Mouse (Mus musculus) brain, embryonic 14.5 days (tissue): ENCODE measurements around the gene Slc16a8. TPM values are rescaled to one million over a fixed set of nuclear protein-coding genes. Genes with fewer than 3 reads are reported as not detected.

Source experiments
- DNase-seq: peaks from one replicate; pipeline ENCODE4 v3.0.0-alpha.2; 2011; ENCODE audit warnings: low read depth
- CTCF ChIP-seq: fragments of 200-500 bp; IDR thresholded peaks from 2 replicates; pipeline ENCODE4 v1.5.1; 2012; ENCODE audit warnings: inconsistent platforms, mild to moderate bottlenecking, moderate library complexity, borderline replicate concordance; ENCODE audit not compliant: insufficient read depth, insufficient read length; ENCODE audit errors: extremely low read depth
- POLR2A ChIP-seq: fragments of 200-500 bp; IDR thresholded peaks from 2 replicates; pipeline ENCODE4 v1.6.1; 2012; ENCODE audit warnings: mild to moderate bottlenecking, inconsistent platforms, borderline replicate concordance; ENCODE audit not compliant: poor library complexity, insufficient read depth, insufficient read length, severe bottlenecking; ENCODE audit errors: extremely low read depth
- polyA plus RNA-seq: library from polyadenylated mRNA; depleted of rRNA; stranded (reverse); fragments of >200 nt; gene quantifications from 2 replicates; pipeline ENCODE4 v1.2.3, GENCODE M21; 2012; rRNA removed

Slc16a8 gene
- polyA plus RNA-seq: 0.37 and 0.50 TPM in 2 replicates

DNA sequence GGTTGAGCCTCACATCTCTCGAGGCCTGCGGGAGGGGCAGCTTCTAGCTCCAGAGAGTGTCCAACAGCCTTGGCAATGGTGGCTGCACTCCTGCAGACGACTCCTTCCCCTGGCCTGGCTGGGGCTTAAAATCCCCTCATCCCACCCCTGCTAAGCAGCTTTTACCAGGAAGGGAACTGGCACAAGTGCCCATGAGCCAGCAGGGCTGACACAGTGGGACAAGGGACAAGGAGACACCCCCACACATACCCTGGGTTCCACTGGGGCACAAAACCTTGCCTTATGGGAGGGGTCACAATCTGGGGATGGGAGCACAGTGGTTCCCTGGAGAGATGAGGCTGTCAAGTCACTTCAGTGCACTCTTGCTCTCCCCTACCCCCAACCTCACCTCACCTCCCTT, at the start of gene Slc16a8:
Gene Slc16a8 (minus strand): TSS at position 101 of the 400 bp plus-strand sequence.
- no peak for DNase-seq
- TF ChIP-seq POLR2A (no peak), CTCF (no peak)

DNA sequence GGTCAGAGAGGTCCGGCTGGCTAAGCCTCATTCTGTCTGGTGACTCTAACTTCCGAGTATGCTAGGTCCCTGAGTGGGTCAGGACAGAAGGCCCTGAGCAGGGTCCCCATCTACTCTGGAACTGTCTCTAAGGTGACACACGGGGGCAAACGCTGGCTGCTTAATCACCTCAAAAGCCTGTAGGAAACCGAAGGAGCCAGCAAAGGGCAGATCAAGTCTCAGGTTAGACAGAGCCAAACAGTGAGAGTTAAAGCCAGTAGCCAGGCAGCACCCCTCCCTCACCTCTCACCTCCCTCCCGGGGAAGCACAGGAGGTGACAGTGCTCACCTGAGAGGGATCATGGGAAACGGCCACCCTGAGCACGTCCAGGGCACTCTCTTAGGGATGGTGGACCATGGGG, 49.2 kb upstream of the Slc16a8 start:
- DNase-seq: no peak
- TF ChIP-seq CTCF: no peak
- no peak for TF ChIP-seq POLR2A

DNA sequence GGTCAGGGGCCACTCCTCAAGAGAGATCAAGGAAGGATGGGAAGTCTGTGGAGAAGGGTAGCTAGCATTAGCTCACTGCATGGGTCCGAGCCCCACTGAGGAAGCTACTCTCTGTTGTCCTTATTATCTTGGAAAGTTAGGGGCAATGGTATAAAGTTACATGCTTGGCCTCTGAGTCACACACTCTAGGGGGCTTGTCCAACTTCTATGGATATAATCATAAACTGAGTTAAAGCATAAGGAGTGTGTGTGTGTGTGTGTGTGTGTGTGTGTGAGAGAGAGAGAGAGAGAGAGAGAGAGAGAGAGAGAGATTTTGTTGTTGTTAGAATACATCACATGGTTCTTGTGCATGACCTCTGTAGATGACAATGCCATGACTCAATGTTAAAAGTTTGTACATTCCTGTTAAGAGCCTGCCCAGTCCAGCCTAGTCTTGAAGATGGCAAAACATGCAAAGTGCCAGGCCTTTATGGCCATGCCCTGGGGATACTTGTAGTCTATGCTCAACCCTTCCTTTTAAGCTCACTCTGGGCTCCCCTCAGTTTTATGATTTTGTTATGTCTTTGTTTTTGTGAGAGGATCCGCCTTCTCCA, 45.1 kb upstream of the Slc16a8 start:
- TF ChIP-seq POLR2A (no peak), CTCF (no peak)
- DNase-seq: no peak

GRCm38 (mm10) chr15:79298553-79298952, 44.0 kb upstream of the Slc16a8 start:
- no peak for DNase-seq
- no peak for TF ChIP-seq POLR2A
- TF ChIP-seq CTCF: no peak

DNA sequence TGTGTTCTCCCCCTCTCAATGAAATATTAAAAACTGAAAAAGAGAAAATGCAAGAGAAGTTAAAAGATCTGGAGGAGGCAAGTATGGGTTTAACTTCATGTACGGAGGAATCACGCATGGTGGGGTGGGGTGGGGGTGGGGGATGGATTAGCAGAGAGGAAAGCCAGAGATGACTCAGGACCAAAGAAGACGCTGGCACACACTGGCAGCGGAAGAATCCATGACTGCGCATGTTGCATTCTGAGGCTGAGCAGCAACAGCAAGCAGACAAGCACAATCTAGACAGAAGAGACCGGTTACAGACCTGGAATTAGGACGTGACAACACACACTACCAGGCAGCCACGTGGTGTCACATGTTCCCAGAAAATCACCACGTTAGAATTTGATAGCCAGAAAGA, 38.2 kb upstream of the Slc16a8 start:
- no peak for DNase-seq
- TF ChIP-seq POLR2A: no peak

GRCm38 (mm10) chr15:79290340-79290739, 35.8 kb upstream of the Slc16a8 start:
- no peak for DNase-seq
- TF ChIP-seq POLR2A (no peak), CTCF (no peak)

DNA sequence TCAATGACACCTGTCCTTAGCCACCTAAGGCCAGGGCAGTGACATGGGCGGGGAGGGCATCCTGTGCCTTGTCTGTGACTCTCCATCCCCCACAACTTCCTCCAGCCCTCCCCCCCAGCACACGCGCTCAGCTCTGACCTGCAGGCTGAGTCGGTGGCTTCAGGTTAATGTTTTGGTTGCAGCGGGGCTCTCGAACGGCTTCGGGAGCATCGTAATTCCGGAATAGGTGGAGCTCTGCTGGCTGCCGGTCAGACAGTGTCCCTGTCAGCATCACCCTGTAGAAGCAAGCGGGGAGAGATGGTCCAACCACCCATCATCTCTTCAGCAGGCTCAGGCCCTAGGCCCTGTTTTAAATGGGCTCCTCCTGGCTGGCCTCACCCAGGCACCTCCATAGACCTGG, 34.9 kb upstream of the Slc16a8 start:
- TF ChIP-seq POLR2A (no peak), CTCF (no peak)
- no peak for DNase-seq

- TF ChIP-seq CTCF: no peak
- TF ChIP-seq POLR2A: no peak
- no peak for DNase-seq
Observed at GRCm38 (mm10) chr15:79288387-79288786, 33.8 kb upstream of the Slc16a8 start.

- no peak for TF ChIP-seq POLR2A
- TF ChIP-seq CTCF: no peak
- DNase-seq: no peak
Observed at GRCm38 (mm10) chr15:79287091-79287490, 32.5 kb upstream of the Slc16a8 start.

GRCm38 (mm10) chr15:79286141-79286540, 31.6 kb upstream of the Slc16a8 start:
- TF ChIP-seq POLR2A (no peak), CTCF (no peak)
- DNase-seq: no peak

GRCm38 (mm10) chr15:79285399-79285798, 30.8 kb upstream of the Slc16a8 start, which contains the start of gene Baiap2l2:
Gene Baiap2l2 (minus strand): TSS chr15:79285537.
- TF ChIP-seq CTCF (no peak), POLR2A (no peak)
- no peak for DNase-seq

DNA sequence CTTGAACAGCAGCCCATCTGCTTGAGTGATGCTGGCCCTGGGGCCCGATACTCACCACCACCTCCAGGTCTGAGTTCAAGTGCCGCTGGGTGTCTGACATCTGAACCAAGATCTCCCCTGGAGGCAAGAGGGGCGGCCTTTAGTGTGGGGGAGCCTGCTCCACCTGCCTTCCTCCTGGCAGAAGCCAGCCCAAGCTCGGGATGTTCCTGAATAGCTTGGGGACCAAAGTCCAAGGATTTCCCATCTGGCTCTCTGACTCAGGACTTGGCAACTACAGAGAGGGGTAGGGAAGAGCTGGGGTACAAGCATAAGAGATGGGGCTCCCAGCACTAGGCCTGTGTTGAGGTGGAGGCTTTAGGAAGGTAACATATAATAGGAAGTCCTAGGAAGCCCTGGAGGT, 28.8 kb upstream of the Slc16a8 start:
- no peak for TF ChIP-seq POLR2A
- no peak for TF ChIP-seq CTCF
- DNase-seq: no peak

DNA sequence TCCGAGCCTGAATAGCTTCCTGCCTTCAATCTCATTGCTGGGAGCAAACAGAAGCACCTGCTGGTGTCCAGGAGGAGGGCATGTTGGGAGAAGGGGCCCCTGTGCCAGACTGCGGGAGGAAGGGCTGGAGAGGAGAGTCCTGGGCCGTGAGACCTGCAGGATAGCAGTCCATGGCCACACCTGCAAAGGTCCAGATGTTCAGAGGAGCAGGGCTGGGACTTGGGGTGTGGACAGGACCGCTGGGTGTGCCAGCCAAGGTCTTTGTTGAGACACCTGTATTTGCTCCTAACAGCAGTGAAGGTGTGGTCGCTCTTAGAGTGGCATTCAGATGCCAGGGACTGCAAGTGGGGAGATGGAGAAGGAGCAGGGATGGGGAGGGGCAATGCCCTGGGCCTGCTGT, 27.9 kb upstream of the Slc16a8 start:
- no peak for TF ChIP-seq POLR2A
- TF ChIP-seq CTCF: no peak
- no peak for DNase-seq

- no peak for DNase-seq
- TF ChIP-seq POLR2A (no peak), CTCF (no peak)
Observed at GRCm38 (mm10) chr15:79281389-79281788, 26.8 kb upstream of the Slc16a8 start.
